Mouse (Mus musculus) CH12.LX (cell line): ENCODE measurements around the gene Gfod2. TPM values are rescaled to one million over a fixed set of nuclear protein-coding genes. Genes with fewer than 3 reads are reported as not detected.
A peak's percentile ranks its signal among the peaks of the same experiment; 100 is the strongest.

ENCODE experiments used
- DNase-seq: peaks from one replicate; pipeline ENCODE4 v3.0.0-alpha.2; 2013; ENCODE audit errors: extremely low read depth
- H3K27ac ChIP-seq: 2 replicates; pipeline ENCODE4 v1.5.1; 2012; ENCODE audit warnings: low read depth, mild to moderate bottlenecking, control low read depth, moderate library complexity; ENCODE audit not compliant: insufficient read depth
- H3K27me3 ChIP-seq: replicated peaks from 2 replicates; pipeline ENCODE3; 2012; ENCODE audit warnings: inconsistent platforms
- H3K36me3 ChIP-seq, 2 experiments: replicated peaks in 1 of 2; 2 replicates each; pipeline versions ENCODE3 to v1.6.1; 2012; ENCODE audit warnings: inconsistent platforms in 1 of 2, low read length in 1 of 2, mild to moderate bottlenecking in 1 of 2, mixed read lengths in 1 of 2, moderate library complexity in 1 of 2; ENCODE audit not compliant: control insufficient read depth in 1 of 2, insufficient read depth in 1 of 2
- H3K4me1 ChIP-seq, 2 experiments: 2 replicates each; pipeline ENCODE4 v1.6.1; 2012; ENCODE audit warnings: inconsistent platforms in 1 of 2, moderate library complexity in 1 of 2; ENCODE audit not compliant: insufficient read depth in 2 of 2, control insufficient read depth in 1 of 2
- H3K4me2 ChIP-seq: 2 replicates; pipeline ENCODE4 v1.6.1; 2012; ENCODE audit warnings: low read depth, mild to moderate bottlenecking, control low read depth; ENCODE audit not compliant: poor library complexity, insufficient read depth, severe bottlenecking
- H3K4me3 ChIP-seq, 3 experiments: fragments of 150-350 bp in 1 of 3; sonication (generic) in 1 of 3; replicated peaks in 1 of 3; 2 replicates each; pipeline versions ENCODE3 to v1.5.1; 2011 to 2012; ENCODE audit warnings: low read depth in 2 of 3, low read length in 2 of 3, mild to moderate bottlenecking in 2 of 3, moderate library complexity in 2 of 3, control low read depth in 1 of 3, improper control_type of control experiment in 1 of 3, inconsistent platforms in 1 of 3, mixed read lengths in 1 of 3; ENCODE audit not compliant: poor library complexity in 1 of 3
- H3K79me2 ChIP-seq: replicated peaks from 2 replicates; pipeline ENCODE4 v1.6.1; 2012; ENCODE audit warnings: mild to moderate bottlenecking, moderate library complexity; ENCODE audit not compliant: control insufficient read depth, poor library complexity, insufficient read depth, severe bottlenecking; ENCODE audit errors: extremely low read depth
- H3K9ac ChIP-seq: 2 replicates; pipeline ENCODE4 v1.6.1; 2012; ENCODE audit warnings: low read depth, mild to moderate bottlenecking, control low read depth, moderate library complexity; ENCODE audit not compliant: insufficient read depth
- H3K9me3 ChIP-seq: replicated peaks from 2 replicates; pipeline ENCODE3; 2012; ENCODE audit warnings: low read length, inconsistent platforms, mixed read lengths
- BHLHE40 ChIP-seq: IDR thresholded peaks from 2 replicates; pipeline ENCODE4 v1.6.1; 2011; ENCODE audit warnings: mild to moderate bottlenecking, low read depth, low read length, improper control_type of control experiment
- CHD1 ChIP-seq: IDR thresholded peaks from 2 replicates; pipeline ENCODE4 v1.6.1; 2012; ENCODE audit warnings: low read depth, low read length, improper control_type of control experiment, inconsistent platforms
- CHD2 ChIP-seq: IDR thresholded peaks from 2 replicates; pipeline ENCODE4 v1.6.1; 2011; ENCODE audit warnings: low read length, improper control_type of control experiment
- ELF1 ChIP-seq: IDR thresholded peaks from 2 replicates; pipeline ENCODE4 v1.6.1; 2014; ENCODE audit warnings: low read depth, mild to moderate bottlenecking, inconsistent platforms, low read length, improper control_type of control experiment
- EP300 ChIP-seq: IDR thresholded peaks from 2 replicates; pipeline ENCODE4 v1.6.1; 2011; ENCODE audit warnings: low read length, improper control_type of control experiment
- GABPA ChIP-seq: IDR thresholded peaks from 2 replicates; pipeline ENCODE4 v1.6.1; 2012; ENCODE audit warnings: low read depth, low read length, improper control_type of control experiment, inconsistent platforms; ENCODE audit not compliant: insufficient replicate concordance
- HCFC1 ChIP-seq: IDR thresholded peaks from 2 replicates; pipeline ENCODE4 v1.6.1; 2012; ENCODE audit warnings: low read depth, mild to moderate bottlenecking, inconsistent platforms, low read length, improper control_type of control experiment
- IRF4 ChIP-seq: IDR thresholded peaks from 2 replicates; pipeline ENCODE4 v1.6.1; 2014; ENCODE audit warnings: low read depth, mild to moderate bottlenecking, inconsistent platforms, low read length, improper control_type of control experiment
- JUND ChIP-seq: conservative IDR thresholded peaks from 2 replicates; pipeline ENCODE4 v1.6.1; 2011; ENCODE audit warnings: low read depth, low read length, improper control_type of control experiment
- KAT2A ChIP-seq: IDR thresholded peaks from 2 replicates; pipeline ENCODE4 v1.6.1; 2012; ENCODE audit warnings: low read length, improper control_type of control experiment, inconsistent platforms; ENCODE audit not compliant: insufficient replicate concordance
- MAFK ChIP-seq: IDR thresholded peaks from 2 replicates; pipeline ENCODE4 v1.6.1; 2011; ENCODE audit warnings: low read length, improper control_type of control experiment; ENCODE audit not compliant: insufficient replicate concordance
- MAX ChIP-seq: IDR thresholded peaks from 2 replicates; pipeline ENCODE4 v1.6.1; 2011; ENCODE audit warnings: low read length, improper control_type of control experiment
- MEF2A ChIP-seq: IDR thresholded peaks from 2 replicates; pipeline ENCODE4 v1.6.1; 2014; ENCODE audit warnings: low read depth, mild to moderate bottlenecking, inconsistent platforms, low read length, improper control_type of control experiment, borderline replicate concordance
- MXI1 ChIP-seq: IDR thresholded peaks from 2 replicates; pipeline ENCODE4 v1.6.1; 2011; ENCODE audit warnings: mild to moderate bottlenecking, low read depth, low read length, improper control_type of control experiment
- MYC ChIP-seq: IDR thresholded peaks from 2 replicates; pipeline ENCODE4 v1.6.1; 2011; ENCODE audit warnings: low read depth, mild to moderate bottlenecking, improper control_type of control experiment, low read length
- NELFE ChIP-seq: IDR thresholded peaks from 2 replicates; pipeline ENCODE4 v1.6.1; 2011; ENCODE audit warnings: low read depth, low read length, improper control_type of control experiment
- NRF1 ChIP-seq: IDR thresholded peaks from 2 replicates; pipeline ENCODE4 v1.6.1; 2014; ENCODE audit warnings: low read depth, mild to moderate bottlenecking, inconsistent platforms, low read length, improper control_type of control experiment, moderate library complexity
- PAX5 ChIP-seq: IDR thresholded peaks from 2 replicates; pipeline ENCODE4 v1.6.1; 2012; ENCODE audit warnings: low read length, inconsistent platforms, mixed read lengths
- POLR2A ChIP-seq: IDR thresholded peaks from 2 replicates; pipeline ENCODE4 v1.6.1; 2011; ENCODE audit warnings: low read depth, mild to moderate bottlenecking, improper control_type of control experiment, low read length
- POLR2AphosphoS2 ChIP-seq: IDR thresholded peaks from 2 replicates; pipeline ENCODE4 v1.6.1; 2011; ENCODE audit warnings: low read depth, low read length, improper control_type of control experiment
- SIN3A ChIP-seq: IDR thresholded peaks from 2 replicates; pipeline ENCODE4 v1.6.1; 2012; ENCODE audit warnings: low read length, improper control_type of control experiment, inconsistent platforms
- TBP ChIP-seq: conservative IDR thresholded peaks from 2 replicates; pipeline ENCODE4 v1.6.1; 2011; ENCODE audit warnings: low read depth, low read length, improper control_type of control experiment
- TCF12 ChIP-seq: IDR thresholded peaks from 2 replicates; pipeline ENCODE4 v1.6.1; 2014; ENCODE audit warnings: low read depth, mild to moderate bottlenecking, inconsistent platforms, low read length, improper control_type of control experiment
- UBTF ChIP-seq: IDR thresholded peaks from 2 replicates; pipeline ENCODE4 v1.6.1; 2012; ENCODE audit warnings: low read depth, mild to moderate bottlenecking, inconsistent platforms, low read length, improper control_type of control experiment, moderate library complexity
- USF1 ChIP-seq: IDR thresholded peaks from 2 replicates; pipeline ENCODE4 v1.6.1; 2014; ENCODE audit warnings: low read depth, mild to moderate bottlenecking, inconsistent platforms, low read length, improper control_type of control experiment
- USF2 ChIP-seq: conservative IDR thresholded peaks from 2 replicates; pipeline ENCODE4 v1.6.1; 2011; ENCODE audit warnings: low read depth, low read length, improper control_type of control experiment
- ZC3H11A ChIP-seq: IDR thresholded peaks from 2 replicates; pipeline ENCODE4 v1.6.1; 2012; ENCODE audit warnings: low read depth, mild to moderate bottlenecking, inconsistent platforms, low read length, improper control_type of control experiment
- ZNF384 ChIP-seq: IDR thresholded peaks from 2 replicates; pipeline ENCODE4 v1.6.1; 2012; ENCODE audit warnings: low read depth, low read length, improper control_type of control experiment, inconsistent platforms
- dilution Hi-C: fragments of 300-500 bp; cut with MboI; formaldehyde crosslinking; loops from 2 replicates; pipeline ENCODE4 v1.14.3; 2020; ENCODE audit warnings: low sequenced_read_pairs; ENCODE audit not compliant: extremely low pct_unique_long_range_greater_than_20kb, extremely low pct_ligation_motif_present
- in situ Hi-C: fragments of 300-500 bp; cut with MboI; formaldehyde crosslinking; loops from 3 replicates; pipeline ENCODE4 v1.14.3; 2019; ENCODE audit warnings: low sequenced_read_pairs, low pct_ligation_motif_present, low pct_unique_long_range_greater_than_20kb, mixed read lengths
- polyA plus RNA-seq: library from polyadenylated mRNA; unstranded; fragments of >175 nt; gene quantifications from 2 replicates; pipeline ENCODE4 v1.2.1, GENCODE M21; 2012; ENCODE audit warnings: low read depth; ENCODE audit not compliant: insufficient read length
- total RNA-seq, 2 experiments: library from RNA; depleted of rRNA; stranded (reverse); fragments of 300-350 nt in 1 of 2; fragments of >200 nt in 1 of 2; gene quantifications; 2 replicates each; pipeline ENCODE4 v1.2.3; 2012 to 2014

Gene Gfod2
- total and polyA plus RNA-seq, 3 experiments, result 1.7 to 3.1 (median 3.1) TPM

GRCm38 (mm10) chr8:105700966-105701824, 57.3 kb downstream of the Gfod2 start, which contains the start of the genes Acd and Pard6a:
Gene Acd (minus strand): TSS chr8:105701102.
Gene Pard6a (plus strand): TSS chr8:105701148.
- H3K27me3 ChIP-seq, result no peaks in the 10 kb centered on the region
- H3K36me3 ChIP-seq, result peaks cover 50 to 69% of the 10 kb centered on the region in 2 experiments
- dilution Hi-C loops, result no loop called here
- H3K4me1 ChIP-seq, result peaks cover 8 to 34% of the 10 kb centered on the region in 2 experiments
- peak within 1 kb of the TSS; percentile 97 for H3K9ac ChIP-seq
- H3K9me3 ChIP-seq, result no peaks in the 10 kb centered on the region
- peak; percentile 95 for DNase-seq
- peak within 1 kb of the TSS; percentile 90 for H3K27ac ChIP-seq
- H3K79me2 ChIP-seq, result no peaks in the 10 kb centered on the region
- H3K4me2 ChIP-seq, result peak within 1 kb of the TSS; percentile 85
- TF ChIP-seq UBTF (no peak), USF1 (peak; percentile 90), MYC (0 out of 2 replicates have a peak, but pooled peaks have one; percentile 50), SIN3A (peak; percentile 86), POLR2A (peak; percentile 75), TCF12 (no peak), USF2 (peak; percentile 86), EP300 (no peak), ZNF384 (no peak), MAX (peak; percentile 93), KAT2A (no peak), BHLHE40 (peak; percentile 91), MAFK (no peak), CHD2 (no peak; the same call in 1 of the 2 replicates), JUND (no peak), GABPA (peak; percentile 47; the same call in 1 of the 2 replicates), NELFE (peak; percentile 81), PAX5 (no peak), MXI1 (0 out of 2 replicates have a peak, but pooled peaks have one; percentile 55), IRF4 (no peak; the same call in 1 of the 2 replicates), ZC3H11A (no peak), ELF1 (peak; percentile 35), CHD1 (no peak), HCFC1 (peak; percentile 45), MEF2A (0 out of 2 replicates have a peak, but pooled peaks have one; percentile 8), NRF1 (peak; percentile 91), POLR2AphosphoS2 (peak; percentile 52; the same call in 1 of the 2 replicates), TBP (0 out of 2 replicates have a peak, but pooled peaks have one; percentile 48)
- peak within 1 kb of the TSS; percentile 77 to 90 (median 85) for H3K4me3 ChIP-seq
- in situ Hi-C loops, result loop anchor here (5.0 to 25.0 kb wide), 2 partner anchors 104 to 336 kb away; no protein-coding TSS in a partner anchor
